Mouse (Mus musculus) MEL (cell line): ENCODE results near the gene Ubl4a. TPM values are rescaled to one million over a fixed set of nuclear protein-coding genes. Genes with fewer than 3 reads are reported as not detected.
A peak's percentile ranks its signal among the peaks of the same experiment; 100 is the strongest.

Experiments used
- DNase-seq: peaks from one replicate; pipeline ENCODE4 v3.0.0; 2011; ENCODE audit warnings: low read depth, low spot score
- H3K27ac ChIP-seq: 2 replicates; pipeline ENCODE4 v1.5.1; 2012; ENCODE audit warnings: low read depth, mild to moderate bottlenecking, control low read depth, low read length, moderate library complexity; ENCODE audit not compliant: control insufficient read depth
- H3K27me3 ChIP-seq, 2 experiments: fragments of 150-350 bp in 1 of 2; sonication (generic) in 1 of 2; 2 replicates each; pipeline ENCODE4 v1.6.1; 2012; ENCODE audit warnings: low read length in 2 of 2, mild to moderate bottlenecking in 2 of 2, improper control_type of control experiment in 1 of 2, moderate library complexity in 1 of 2; ENCODE audit not compliant: insufficient read depth in 2 of 2, control insufficient read depth in 1 of 2
- H3K36me3 ChIP-seq, 2 experiments: 2 replicates each; pipeline ENCODE4 v1.6.1; 2012 to 2014; ENCODE audit warnings: low read length in 2 of 2, improper control_type of control experiment in 1 of 2, inconsistent platforms in 1 of 2, mild to moderate bottlenecking in 1 of 2; ENCODE audit not compliant: insufficient read depth in 2 of 2, control insufficient read depth in 1 of 2
- H3K4me1 ChIP-seq, 2 experiments: fragments of 150-350 bp in 1 of 2; sonication (generic) in 1 of 2; 2 replicates each; pipeline ENCODE4 v1.6.1; 2012; ENCODE audit warnings: low read length in 2 of 2, improper control_type of control experiment in 1 of 2, mild to moderate bottlenecking in 1 of 2; ENCODE audit not compliant: insufficient read depth in 2 of 2, control insufficient read depth in 1 of 2
- H3K4me3 ChIP-seq, 2 experiments: fragments of 150-350 bp in 1 of 2; sonication (generic) in 1 of 2; 2 replicates each; pipeline ENCODE4 v1.5.1; 2012; ENCODE audit warnings: low read depth in 2 of 2, low read length in 2 of 2, mild to moderate bottlenecking in 2 of 2, moderate library complexity in 2 of 2, control low read depth in 1 of 2, improper control_type of control experiment in 1 of 2; ENCODE audit not compliant: control insufficient read depth in 1 of 2, insufficient read depth in 1 of 2
- H3K79me2 ChIP-seq: 2 replicates; pipeline ENCODE4 v1.6.1; 2012; ENCODE audit warnings: mild to moderate bottlenecking, low read length, moderate library complexity; ENCODE audit not compliant: control insufficient read depth, poor library complexity, insufficient read depth
- H3K9ac ChIP-seq: 2 replicates; pipeline ENCODE4 v1.6.1; 2012; ENCODE audit warnings: low read depth, mild to moderate bottlenecking, control low read depth, low read length, moderate library complexity; ENCODE audit not compliant: control insufficient read depth, poor library complexity, severe bottlenecking
- H3K9me3 ChIP-seq: fragments of 150-350 bp; sonication (generic); replicated peaks from 2 replicates; pipeline ENCODE4 v1.6.1; 2012; ENCODE audit warnings: mild to moderate bottlenecking, low read length, improper control_type of control experiment, moderate library complexity; ENCODE audit not compliant: insufficient read depth
- BHLHE40 ChIP-seq: IDR thresholded peaks from 2 replicates; pipeline ENCODE4 v1.6.1; 2012; ENCODE audit warnings: low read depth, mild to moderate bottlenecking, inconsistent platforms, low read length, improper control_type of control experiment, borderline replicate concordance
- CHD1 ChIP-seq: IDR thresholded peaks from 2 replicates; pipeline ENCODE4 v1.6.1; 2012; ENCODE audit warnings: low read depth, mild to moderate bottlenecking, inconsistent platforms, low read length, improper control_type of control experiment
- CHD2 ChIP-seq: IDR thresholded peaks from 2 replicates; pipeline ENCODE4 v1.6.1; 2011; ENCODE audit warnings: low read length, improper control_type of control experiment
- CTCF ChIP-seq, 3 experiments: IDR thresholded peaks in 2 of 3; conservative IDR thresholded peaks in 1 of 3; 2 replicates each; pipeline ENCODE4 v1.5.1; 2011 to 2012; ENCODE audit warnings: low read length in 3 of 3, low read depth in 2 of 3, mild to moderate bottlenecking in 2 of 3, improper control_type of control experiment in 1 of 3, inconsistent platforms in 1 of 3, mixed read lengths in 1 of 3, moderate library complexity in 1 of 3; ENCODE audit not compliant: control insufficient read depth in 1 of 3, insufficient read depth in 1 of 3, poor library complexity in 1 of 3, severe bottlenecking in 1 of 3
- E2F4 ChIP-seq: IDR thresholded peaks from 2 replicates; pipeline ENCODE4 v1.6.1; 2011; ENCODE audit warnings: low read depth, low read length, improper control_type of control experiment, borderline replicate concordance
- ELF1 ChIP-seq: IDR thresholded peaks from 2 replicates; pipeline ENCODE4 v1.6.1; 2014; ENCODE audit warnings: low read depth, mild to moderate bottlenecking, inconsistent platforms, low read length, improper control_type of control experiment, moderate library complexity
- EP300 ChIP-seq, 2 experiments: IDR thresholded peaks; 2 replicates each; pipeline ENCODE4 v1.6.1; 2011; ENCODE audit warnings: improper control_type of control experiment in 2 of 2, low read length in 2 of 2, low read depth in 1 of 2, mild to moderate bottlenecking in 1 of 2
- GABPA ChIP-seq: IDR thresholded peaks from 2 replicates; pipeline ENCODE4 v1.6.1; 2012; ENCODE audit warnings: low read depth, mild to moderate bottlenecking, inconsistent platforms, low read length, improper control_type of control experiment, moderate library complexity
- GATA1 ChIP-seq: IDR thresholded peaks from 2 replicates; pipeline ENCODE4 v1.6.1; 2011; ENCODE audit warnings: low read depth, low read length, improper control_type of control experiment
- HCFC1 ChIP-seq: IDR thresholded peaks from 2 replicates; pipeline ENCODE4 v1.6.1; 2012; ENCODE audit warnings: low read depth, mild to moderate bottlenecking, inconsistent platforms, low read length, improper control_type of control experiment, moderate library complexity
- JUND ChIP-seq: IDR thresholded peaks from 2 replicates; pipeline ENCODE4 v1.6.1; 2011; ENCODE audit warnings: low read depth, mild to moderate bottlenecking, improper control_type of control experiment, low read length
- KAT2A ChIP-seq: conservative IDR thresholded peaks from 2 replicates; pipeline ENCODE4 v1.6.1; 2012; ENCODE audit warnings: low read depth, low read length, improper control_type of control experiment, inconsistent platforms
- MAFK ChIP-seq: IDR thresholded peaks from 2 replicates; pipeline ENCODE4 v1.6.1; 2011; ENCODE audit warnings: low read depth, mild to moderate bottlenecking, low read length, improper control_type of control experiment, borderline replicate concordance
- MAX ChIP-seq: IDR thresholded peaks from 2 replicates; pipeline ENCODE4 v1.6.1; 2011; ENCODE audit warnings: low read length, improper control_type of control experiment
- MEF2A ChIP-seq: IDR thresholded peaks from 2 replicates; pipeline ENCODE4 v1.6.1; 2014; ENCODE audit warnings: low read depth, mild to moderate bottlenecking, inconsistent platforms, low read length, improper control_type of control experiment; ENCODE audit not compliant: poor library complexity, insufficient replicate concordance, severe bottlenecking; ENCODE audit errors: extremely low read depth
- MXI1 ChIP-seq: IDR thresholded peaks from 2 replicates; pipeline ENCODE4 v1.6.1; 2011; ENCODE audit warnings: mild to moderate bottlenecking, low read depth, low read length, improper control_type of control experiment
- MYB ChIP-seq: IDR thresholded peaks from 2 replicates; pipeline ENCODE4 v1.6.1; 2011; ENCODE audit warnings: mild to moderate bottlenecking, low read depth, low read length, improper control_type of control experiment
- MYC ChIP-seq: IDR thresholded peaks from 2 replicates; pipeline ENCODE4 v1.6.1; 2011; ENCODE audit warnings: low read depth, mild to moderate bottlenecking, low read length, improper control_type of control experiment, moderate library complexity
- NELFE ChIP-seq: IDR thresholded peaks from 2 replicates; pipeline ENCODE4 v1.6.1; 2011; ENCODE audit warnings: low read depth, low read length, improper control_type of control experiment
- NRF1 ChIP-seq: IDR thresholded peaks from 2 replicates; pipeline ENCODE4 v1.6.1; 2014; ENCODE audit warnings: low read depth, mild to moderate bottlenecking, inconsistent platforms, low read length, improper control_type of control experiment, moderate library complexity; ENCODE audit not compliant: poor library complexity, insufficient read depth, severe bottlenecking
- POLR2AphosphoS2 ChIP-seq: IDR thresholded peaks from 2 replicates; pipeline ENCODE4 v1.6.1; 2011; ENCODE audit warnings: low read length, improper control_type of control experiment
- POLR2AphosphoS5 ChIP-seq: IDR thresholded peaks from 2 replicates; pipeline ENCODE4 v1.6.1; 2012; ENCODE audit warnings: low read depth, borderline replicate concordance, mild to moderate bottlenecking, inconsistent platforms, low read length, moderate library complexity, mixed read lengths
- RAD21 ChIP-seq: IDR thresholded peaks from 2 replicates; pipeline ENCODE4 v1.6.1; 2011; ENCODE audit warnings: mild to moderate bottlenecking, low read depth, low read length, improper control_type of control experiment
- RCOR1 ChIP-seq: IDR thresholded peaks from 2 replicates; pipeline ENCODE4 v1.6.1; 2012; ENCODE audit warnings: low read depth, mild to moderate bottlenecking, inconsistent platforms, low read length, improper control_type of control experiment
- SIN3A ChIP-seq: IDR thresholded peaks from 2 replicates; pipeline ENCODE4 v1.6.1; 2012; ENCODE audit warnings: low read length, improper control_type of control experiment, inconsistent platforms
- TAL1 ChIP-seq: IDR thresholded peaks from 2 replicates; pipeline ENCODE4 v1.6.1; 2012; ENCODE audit warnings: mild to moderate bottlenecking, inconsistent platforms, low read length, moderate library complexity, mixed read lengths
- TBP ChIP-seq: IDR thresholded peaks from 2 replicates; pipeline ENCODE4 v1.8.0; 2011; ENCODE audit warnings: low read depth, low read length, improper control_type of control experiment
- TCF12 ChIP-seq: IDR thresholded peaks from 2 replicates; pipeline ENCODE4 v1.6.1; 2014; ENCODE audit warnings: low read depth, mild to moderate bottlenecking, inconsistent platforms, low read length, improper control_type of control experiment, moderate library complexity
- UBTF ChIP-seq: IDR thresholded peaks from 2 replicates; pipeline ENCODE4 v1.6.1; 2012; ENCODE audit warnings: low read depth, mild to moderate bottlenecking, inconsistent platforms, low read length, improper control_type of control experiment, moderate library complexity, borderline replicate concordance; ENCODE audit not compliant: insufficient read depth
- USF1 ChIP-seq: IDR thresholded peaks from 2 replicates; pipeline ENCODE4 v1.6.1; 2014; ENCODE audit warnings: low read depth, mild to moderate bottlenecking, inconsistent platforms, low read length, improper control_type of control experiment, moderate library complexity
- USF2 ChIP-seq, 2 experiments: IDR thresholded peaks; 2 replicates each; pipeline ENCODE4 v1.6.1; 2011 to 2012; ENCODE audit warnings: improper control_type of control experiment in 2 of 2, low read length in 2 of 2, borderline replicate concordance in 1 of 2, inconsistent platforms in 1 of 2, low read depth in 1 of 2, mild to moderate bottlenecking in 1 of 2; ENCODE audit not compliant: insufficient read depth in 1 of 2
- ZKSCAN1 ChIP-seq: IDR thresholded peaks from 2 replicates; pipeline ENCODE4 v1.6.1; 2012; ENCODE audit warnings: low read depth, mild to moderate bottlenecking, inconsistent platforms, low read length, improper control_type of control experiment, moderate library complexity
- ZMIZ1 ChIP-seq: IDR thresholded peaks from 2 replicates; pipeline ENCODE4 v1.6.1; 2012; ENCODE audit warnings: low read depth, mild to moderate bottlenecking, inconsistent platforms, low read length, improper control_type of control experiment, moderate library complexity
- ZNF384 ChIP-seq: IDR thresholded peaks from 2 replicates; pipeline ENCODE4 v1.6.1; 2012; ENCODE audit warnings: low read depth, mild to moderate bottlenecking, inconsistent platforms, low read length, improper control_type of control experiment
- polyA plus RNA-seq, 2 experiments: library from polyadenylated mRNA; stranded (reverse) in 1 of 2; unstranded in 1 of 2; fragments of >175 nt in 1 of 2; fragments of >200 nt in 1 of 2; gene quantifications; 2 replicates each; pipeline versions ENCODE4 v1.2.1 to v1.2.4; 2012; ENCODE audit warnings: low replicate concordance in 2 of 2, low read depth in 1 of 2; ENCODE audit not compliant: insufficient read length in 2 of 2, insufficient read depth in 1 of 2, missing spikeins in 1 of 2
- total RNA-seq: library from RNA; depleted of rRNA; stranded (reverse); fragments of 300-350 nt; gene quantifications from 2 replicates; pipeline ENCODE4 v1.2.3, GENCODE M21; 2012; rRNA removed

Ubl4a gene
- total RNA-seq: 23.4 and 24.0 TPM in 2 replicates
- 10 to 100 TPM in 1 of 2 experiments, not detected in 1; 82.4 TPM for polyA plus RNA-seq

GRCm38 (mm10) chrX:74372888-74373549, at the start of gene Ubl4a, which contains the start of gene Slc10a3:
Ubl4a (minus strand) TSS chrX:74373218.
Slc10a3 (minus strand) TSS chrX:74373349.
- H3K79me2 ChIP-seq: peaks cover 6% of the 10 kb centered on the region
- H3K36me3 ChIP-seq: peaks cover 0 to 11% of the 10 kb centered on the region in 2 experiments; a peak in 2 of 4 replicates
- peak within 1 kb of the TSS; percentile 84 for H3K9ac ChIP-seq
- peak within 1 kb of the TSS; percentile 72 to 89 for H3K4me3 ChIP-seq
- DNase-seq: peak; percentile 95
- no peaks in the 10 kb centered on the region for H3K27me3 ChIP-seq
- peaks cover 0 to 8% of the 10 kb centered on the region in 2 experiments; a peak in 2 of 4 replicates for H3K4me1 ChIP-seq
- peak within 1 kb of the TSS; percentile 63 for H3K27ac ChIP-seq
- H3K9me3 ChIP-seq: no peaks in the 10 kb centered on the region
- TF ChIP-seq CHD2 (no peak), POLR2AphosphoS5 (no peak), EP300 (IDR thresholded peaks at IDR 0.05; ENCODE audit: low read depth in 1 of 2, low read length in 2 of 2) (no peak; a peak in 1 of 4 replicates), E2F4 (peak; percentile 72; the same call in 1 of the 2 replicates), ELF1 (no peak), MYC (peak; percentile 98), ZMIZ1 (peak; percentile 75; the same call in 1 of the 2 replicates), TAL1 (no peak), ZKSCAN1 (no peak), MAX (peak; percentile 96), BHLHE40 (0 out of 2 replicates have a peak, but pooled peaks have one; percentile 19), GATA1 (0 out of 2 replicates have a peak, but pooled peaks have one; percentile 15), HCFC1 (peak; percentile 82), MXI1 (peak; percentile 96), POLR2AphosphoS2 (peak; percentile 79; the same call in 1 of the 2 replicates), NRF1 (0 out of 2 replicates have a peak, but pooled peaks have one; percentile 23), CHD1 (no peak), USF1 (peak; percentile 90), RAD21 (no peak), TCF12 (peak; percentile 26; the same call in 1 of the 2 replicates), TBP (peak; percentile 59), ZNF384 (no peak), RCOR1 (no peak), SIN3A (peak; percentile 95), MAFK (no peak), GABPA (no peak), JUND (no peak), NELFE (peak; percentile 89), MEF2A (no peak), MYB (no peak), UBTF (no peak), CTCF (IDR thresholded peaks at IDR 0.05 in 2 of 3, conservative IDR thresholded peaks at IDR 0.05 in 1 of 3; ENCODE audit: control insufficient read depth in 1 of 3, insufficient read depth in 1 of 3, low read depth in 2 of 3, low read length in 3 of 3, poor library complexity in 1 of 3, severe bottlenecking in 1 of 3) (no peak), USF2 (IDR thresholded peaks at IDR 0.05; ENCODE audit: borderline replicate concordance in 1 of 2, insufficient read depth in 1 of 2, low read depth in 1 of 2, low read length in 2 of 2) (0 out of 4 replicates have a peak, but pooled peaks of 1 of the 2 experiments have one; percentile 38), KAT2A (0 out of 2 replicates have a peak, but pooled peaks have one; percentile 42)
